Mouse (Mus musculus) midbrain, embryonic 14.5 days (tissue): Measurements from ENCODE around the gene Duoxa2. TPM values are rescaled to one million over a fixed set of nuclear protein-coding genes. Genes with fewer than 3 reads are reported as not detected.
A peak's percentile ranks its signal among the peaks of the same experiment; 100 is the strongest.

ENCODE experiments used
- ATAC-seq: fragments of 200-750 bp; cut with Nextera tagmentation; 2 replicates; pipeline ENCODE4 v1.8.0; 2017; ENCODE audit warnings: moderate number of reproducible peaks, moderate library complexity; ENCODE audit not compliant: low FRiP score, low TSS enrichment
- DNase-seq: peaks from one replicate; pipeline ENCODE4 v3.0.0-alpha.2; 2015
- H3K27ac ChIP-seq: fragments of 300-500 bp; sonication (generic); replicated peaks from 2 replicates; pipeline ENCODE4 v1.5.1; 2014; ENCODE audit warnings: mild to moderate bottlenecking, low read depth, low read length, moderate library complexity
- H3K27me3 ChIP-seq: fragments of 300-500 bp; sonication (generic); 2 replicates; pipeline ENCODE4 v1.6.1; 2014; ENCODE audit warnings: low read length, control low read depth, mixed read lengths; ENCODE audit not compliant: control insufficient read depth, insufficient read depth
- H3K36me3 ChIP-seq: fragments of 300-500 bp; sonication (generic); 2 replicates; pipeline ENCODE4 v1.6.1; 2014; ENCODE audit warnings: low read length, control low read depth; ENCODE audit not compliant: control insufficient read depth, insufficient read depth
- H3K4me1 ChIP-seq: fragments of 300-500 bp; sonication (generic); 2 replicates; pipeline ENCODE4 v1.6.1; 2014; ENCODE audit warnings: mild to moderate bottlenecking, antibody characterized with exemption, low read length, control low read depth; ENCODE audit not compliant: control insufficient read depth, insufficient read depth
- H3K4me2 ChIP-seq: fragments of 300-500 bp; sonication (generic); 2 replicates; pipeline ENCODE4 v1.6.1; 2014; ENCODE audit warnings: mild to moderate bottlenecking, low read length, moderate library complexity
- H3K4me3 ChIP-seq: fragments of 300-500 bp; sonication (generic); replicated peaks from 2 replicates; pipeline ENCODE4 v1.5.1; 2014; ENCODE audit warnings: low read depth, low read length
- H3K9ac ChIP-seq: fragments of 300-500 bp; sonication (generic); replicated peaks from 2 replicates; pipeline ENCODE4 v1.6.1; 2014; ENCODE audit warnings: mild to moderate bottlenecking, low read length, moderate library complexity
- H3K9me3 ChIP-seq: fragments of 300-500 bp; sonication (generic); 2 replicates; pipeline ENCODE4 v1.6.1; 2016; ENCODE audit warnings: low read length, control low read depth, mixed read lengths; ENCODE audit not compliant: control insufficient read depth
- WGBS: fragments of 180-500 bp; shearing (Covaris S2); extraction: QIAGEN DNeasy Blood & Tissue Kit; methylation state at CpG from one replicate; pipeline ENCODE4 v1.1.7; 2014; 5-methylcytosine and 5-hydroxymethylcytosine counted together
- polyA plus RNA-seq: library from polyadenylated mRNA; unstranded; fragments of >200 nt; fragmentation: Nextera tagmentation; extraction: Ambion mirVana; gene quantifications from 2 replicates; pipeline ENCODE4 v1.2.1, GENCODE M21; 2014

Duoxa2 gene
- polyA plus RNA-seq = 0.23 TPM in 1 of 2 replicates, not detected in the other

- WGBS = under 1% methylated on average over 43 of the region's 43 CpGs
- Histone ChIP-seq H3K27me3 (peaks cover 87% of the 10 kb centered on the region), H3K9me3 (no peaks in the 10 kb centered on the region), H3K4me1 (peaks cover 28% of the 10 kb centered on the region), H3K4me3 (peak within 1 kb of the TSS; percentile 22), H3K36me3 (no peaks in the 10 kb centered on the region), H3K9ac (no peak within 1 kb of the TSS), H3K27ac (no peak within 1 kb of the TSS), H3K4me2 (peak within 1 kb of the TSS; percentile 47)
- ATAC-seq (no peak), DNase-seq (peak; percentile 51)
These were observed at the start of gene Duoxa2 for GRCm38 (mm10) chr2:122298596-122299490. TSS of gene Duoxa2 (plus strand) at chr2:122298900.

- H3K4me2 ChIP-seq = no peak overlapping the region
- H3K9ac ChIP-seq = no peak overlapping the region
- WGBS = 95% methylated on average over 5 of the region's 5 CpGs
- H3K27me3 ChIP-seq = no peaks in the 10 kb centered on the region
- H3K9me3 ChIP-seq = no peaks in the 10 kb centered on the region
- no peak overlapping the region for H3K27ac ChIP-seq
- no peak overlapping the region for H3K4me3 ChIP-seq
- DNase-seq (no peak), ATAC-seq (no peak)
- no peaks in the 10 kb centered on the region for H3K36me3 ChIP-seq
- no peaks in the 10 kb centered on the region for H3K4me1 ChIP-seq
These were observed 42.7 kb upstream of the Duoxa2 start for GRCm38 (mm10) chr2:122255997-122256396.

- no peak overlapping the region for H3K9ac ChIP-seq
- WGBS = 87% methylated on average over 5 of the region's 5 CpGs
- no peaks in the 10 kb centered on the region for H3K9me3 ChIP-seq
- H3K4me2 ChIP-seq = no peak overlapping the region
- H3K36me3 ChIP-seq = no peaks in the 10 kb centered on the region
- no peak overlapping the region for H3K4me3 ChIP-seq
- no peaks in the 10 kb centered on the region for H3K27me3 ChIP-seq
- H3K27ac ChIP-seq = no peak overlapping the region
- ATAC-seq (no peak), DNase-seq (no peak)
- peaks cover 15% of the 10 kb centered on the region for H3K4me1 ChIP-seq
These were observed 38.0 kb upstream of the Duoxa2 start for GRCm38 (mm10) chr2:122260729-122261128.

- Histone ChIP-seq H3K9me3 (no peaks in the 10 kb centered on the region), H3K4me1 (peaks cover 15% of the 10 kb centered on the region), H3K4me2 (no peak overlapping the region), H3K27ac (peak overlapping the region; percentile 66), H3K9ac (no peak overlapping the region), H3K4me3 (no peak overlapping the region), H3K27me3 (no peaks in the 10 kb centered on the region), H3K36me3 (no peaks in the 10 kb centered on the region)
- 17% methylated on average over 3 of the region's 3 CpGs for WGBS
- ATAC-seq (peak; percentile 74), DNase-seq (peak; percentile 90)
These were observed 34.0 kb upstream of the Duoxa2 start for GRCm38 (mm10) chr2:122264690-122265089.

- Histone ChIP-seq H3K4me1 (peaks cover 15% of the 10 kb centered on the region), H3K27ac (no peak overlapping the region), H3K36me3 (no peaks in the 10 kb centered on the region), H3K4me3 (no peak overlapping the region), H3K9ac (no peak overlapping the region), H3K4me2 (no peak overlapping the region), H3K27me3 (no peaks in the 10 kb centered on the region), H3K9me3 (no peaks in the 10 kb centered on the region)
- WGBS = 90% methylated on average over 7 of the region's 7 CpGs
- DNase-seq = no peak
- ATAC-seq = no peak
These were observed 32.1 kb upstream of the Duoxa2 start for GRCm38 (mm10) chr2:122266407-122267193.

- no peak overlapping the region for H3K4me2 ChIP-seq
- no peaks in the 10 kb centered on the region for H3K36me3 ChIP-seq
- no peak overlapping the region for H3K4me3 ChIP-seq
- no peaks in the 10 kb centered on the region for H3K27me3 ChIP-seq
- no peaks in the 10 kb centered on the region for H3K4me1 ChIP-seq
- no peak overlapping the region for H3K9ac ChIP-seq
- no peak overlapping the region for H3K27ac ChIP-seq
- WGBS = 87% methylated on average over 3 of the region's 3 CpGs
- DNase-seq = no peak
- ATAC-seq = no peak
- no peaks in the 10 kb centered on the region for H3K9me3 ChIP-seq
These were observed 19.9 kb upstream of the Duoxa2 start for GRCm38 (mm10) chr2:122278769-122279168.

- Histone ChIP-seq H3K27ac (no peak overlapping the region), H3K27me3 (no peaks in the 10 kb centered on the region), H3K4me3 (no peak overlapping the region), H3K4me2 (no peak overlapping the region), H3K9ac (no peak overlapping the region), H3K9me3 (no peaks in the 10 kb centered on the region), H3K36me3 (no peaks in the 10 kb centered on the region), H3K4me1 (no peaks in the 10 kb centered on the region)
- ATAC-seq (no peak), DNase-seq (no peak)
- 87% methylated on average over 9 of the region's 9 CpGs for WGBS
These were observed 14.6 kb upstream of the Duoxa2 start for GRCm38 (mm10) chr2:122284091-122284490.

- Histone ChIP-seq H3K4me1 (no peaks in the 10 kb centered on the region), H3K9me3 (no peaks in the 10 kb centered on the region), H3K27ac (no peak overlapping the region), H3K27me3 (no peaks in the 10 kb centered on the region), H3K4me2 (no peak overlapping the region), H3K9ac (no peak overlapping the region), H3K4me3 (no peak overlapping the region), H3K36me3 (no peaks in the 10 kb centered on the region)
- ATAC-seq (no peak), DNase-seq (no peak)
- WGBS = 68% methylated on average over 7 of the region's 7 CpGs
These were observed 12.6 kb upstream of the Duoxa2 start for GRCm38 (mm10) chr2:122286137-122286536.
